ENCODE assay signal across 16 mouse cellular contexts in genomic region chr3:53151607-53152006, GRCm38 (mm10).
"Had no signal": no experiment of that assay in that cellular context is flagged by ENCODE, and none has a peak within 500 bp of the region (broad histone marks: within the 10 kb centered on the region; RNA-seq: fewer than 3 reads in every experiment).

No protein-coding gene starts in this region.

- ATAC-seq: liver, postnatal 0 days; midbrain, embryonic 16.5 days had no signal

- H3K4me2 ChIP-seq: kidney, embryonic 15.5 days; limb, embryonic 12.5 days; limb, embryonic 15.5 days; liver, embryonic 11.5 days; lung, embryonic 14.5 days; midbrain, embryonic 12.5 days had no signal

- H3K27ac ChIP-seq: kidney, embryonic 15.5 days; limb, embryonic 12.5 days; limb, embryonic 15.5 days; liver, embryonic 14.5 days; macrophage; midbrain, embryonic 12.5 days had no signal

- DNase-seq: kidney, adult 8-10 months; kidney, postnatal 10 days; kidney, postnatal 4 days; left cerebral cortex, postnatal 4 days; liver, postnatal 0 days; lung, embryonic 14.5 days; thymus, adult 18-20 months; thymus, postnatal 4 days had no signal

- H3K9ac ChIP-seq: kidney, embryonic 15.5 days; limb, embryonic 12.5 days; limb, embryonic 15.5 days; liver, embryonic 14.5 days; liver, postnatal 0 days; lung, embryonic 14.5 days; midbrain, embryonic 12.5 days had no signal

- H3K27me3 ChIP-seq: kidney, embryonic 15.5 days; limb, embryonic 12.5 days; limb, embryonic 15.5 days; midbrain, embryonic 12.5 days had no signal

- H3K4me3 ChIP-seq: kidney, embryonic 15.5 days; limb, embryonic 12.5 days; limb, embryonic 15.5 days; midbrain, embryonic 12.5 days had no signal

- H3K9me3 ChIP-seq: kidney, embryonic 15.5 days had no signal

- H3K36me3 ChIP-seq: kidney, embryonic 15.5 days; limb, embryonic 12.5 days; limb, embryonic 15.5 days; midbrain, embryonic 12.5 days had no signal

- H3K4me1 ChIP-seq: kidney, embryonic 15.5 days; limb, embryonic 15.5 days; midbrain, embryonic 12.5 days had no signal
